Mouse (Mus musculus) liver, postnatal 0 days (tissue): Measurements from ENCODE around the gene Rasgef1c. TPM values are rescaled to one million over a fixed set of nuclear protein-coding genes. Genes with fewer than 3 reads are reported as not detected.

Source experiments
- ATAC-seq: fragments of 200-750 bp; cut with Nextera tagmentation; 2 replicates; pipeline ENCODE4 v1.8.0; 2017; ENCODE audit warnings: mild to moderate bottlenecking, moderate library complexity
- DNase-seq: peaks from one replicate; pipeline ENCODE4 v3.0.0-alpha.2; 2016
- H3K27ac ChIP-seq: fragments of 300-500 bp; sonication (generic); 2 replicates; pipeline ENCODE4 v1.5.1; 2014; ENCODE audit warnings: antibody characterized with exemption, moderate library complexity, mild to moderate bottlenecking, low read depth
- H3K27me3 ChIP-seq: fragments of 300-500 bp; sonication (generic); 2 replicates; pipeline ENCODE4 v1.6.1; 2014; ENCODE audit warnings: low read length, control low read depth, mixed read lengths; ENCODE audit not compliant: insufficient read depth
- H3K36me3 ChIP-seq: fragments of 300-500 bp; sonication (generic); replicated peaks from 2 replicates; pipeline ENCODE4 v1.6.1; 2014; ENCODE audit warnings: mild to moderate bottlenecking, control low read depth, low read length, moderate library complexity, mixed read lengths; ENCODE audit not compliant: insufficient read depth
- H3K4me1 ChIP-seq: fragments of 300-500 bp; sonication (generic); 2 replicates; pipeline ENCODE4 v1.6.1; 2014; ENCODE audit warnings: antibody characterized with exemption, mild to moderate bottlenecking, control low read depth; ENCODE audit not compliant: insufficient read depth
- H3K4me2 ChIP-seq: fragments of 300-500 bp; sonication (generic); 2 replicates; pipeline ENCODE4 v1.6.1; 2014; ENCODE audit warnings: low read depth, mild to moderate bottlenecking, low read length, moderate library complexity, mixed read lengths
- H3K4me3 ChIP-seq: fragments of 300-500 bp; sonication (generic); 2 replicates; pipeline ENCODE4 v1.5.1; 2014; ENCODE audit warnings: low read depth, low read length
- H3K9ac ChIP-seq: fragments of 300-500 bp; sonication (generic); replicated peaks from 2 replicates; pipeline ENCODE4 v1.6.1; 2014; ENCODE audit warnings: mild to moderate bottlenecking, moderate library complexity
- H3K9me3 ChIP-seq: fragments of 300-500 bp; sonication (generic); 2 replicates; pipeline ENCODE4 v1.6.1; 2016; ENCODE audit warnings: mild to moderate bottlenecking, control low read depth, low read length, mixed read lengths
- CTCF ChIP-seq: sonication (generic); IDR thresholded peaks from 2 replicates; pipeline ENCODE4 v1.5.1; 2016; ENCODE audit warnings: antibody characterized with exemption, low read depth
- EP300 ChIP-seq: IDR thresholded peaks from 2 replicates; pipeline ENCODE4 v1.6.1; 2016; ENCODE audit warnings: antibody characterized with exemption, low read depth, mild to moderate bottlenecking
- WGBS: fragments of 180-500 bp; shearing (Covaris S2); extraction: QIAGEN DNeasy Blood & Tissue Kit; methylation state at CpG from one replicate; pipeline ENCODE4 v1.1.7; 2014; ENCODE audit not compliant: insufficient replicate concordance; 5-methylcytosine and 5-hydroxymethylcytosine counted together
- polyA plus RNA-seq: library from polyadenylated mRNA; unstranded; fragments of >200 nt; fragmentation: Nextera tagmentation; extraction: Ambion mirVana; gene quantifications from 2 replicates; pipeline ENCODE4 v1.2.1, GENCODE M21; 2015

Rasgef1c gene
- polyA plus RNA-seq, 1 experiment from 2014 or later = not detected

DNA sequence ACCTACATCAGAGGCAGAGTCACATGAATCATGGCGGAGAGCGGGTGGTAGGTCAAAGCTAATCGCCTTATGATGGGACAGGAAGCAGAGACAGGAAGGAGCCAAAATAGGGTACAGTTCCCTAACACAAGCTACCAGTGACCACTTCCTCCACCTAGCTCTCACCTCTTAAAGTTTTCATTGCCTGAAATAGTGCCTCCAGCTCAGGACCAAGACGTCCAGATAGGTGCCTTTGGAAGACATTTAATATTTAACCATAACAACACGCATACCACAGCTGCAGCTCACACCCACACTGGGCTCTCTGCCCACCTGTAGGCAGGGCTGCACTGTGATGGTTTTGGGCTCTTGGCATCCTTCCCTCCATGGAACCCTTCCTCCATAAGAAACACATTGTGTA is 95.7 kb downstream of the Rasgef1c start:
- no peak for DNase-seq
- H3K9me3 ChIP-seq = no peaks in the 10 kb centered on the region
- H3K36me3 ChIP-seq = no peaks in the 10 kb centered on the region
- no peak overlapping the region for H3K4me3 ChIP-seq
- TF ChIP-seq CTCF (no peak), EP300 (no peak)
- no peaks in the 10 kb centered on the region for H3K27me3 ChIP-seq
- 34% methylated on average over 5 of the region's 5 CpGs for WGBS
- no peak overlapping the region for H3K9ac ChIP-seq
- H3K27ac ChIP-seq = no peak overlapping the region; the same call in 1 of the 2 replicates
- H3K4me2 ChIP-seq = no peak overlapping the region
- peaks cover 21% of the 10 kb centered on the region for H3K4me1 ChIP-seq
- ATAC-seq = no peak

DNA sequence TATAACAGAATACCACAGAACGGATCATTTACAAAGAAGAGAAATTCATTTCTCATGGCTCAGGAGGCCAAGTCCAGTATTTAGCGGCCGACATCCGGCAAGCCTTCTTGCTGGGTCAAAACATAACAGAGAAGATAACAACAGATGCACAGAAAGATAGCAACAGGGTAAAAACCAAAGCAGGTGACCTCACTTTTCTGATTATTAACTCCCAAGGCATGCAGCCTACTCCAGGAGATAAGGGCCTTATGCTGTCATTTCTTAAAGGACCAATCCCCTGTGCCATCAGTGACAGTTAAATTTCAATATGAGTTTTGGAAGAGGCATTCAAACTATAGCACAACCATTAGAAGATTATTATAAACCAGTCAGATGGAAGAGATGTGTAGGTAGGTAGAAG is 101.2 kb downstream of the Rasgef1c start:
- WGBS = 58% methylated on average over 4 of the region's 4 CpGs
- H3K36me3 ChIP-seq = no peaks in the 10 kb centered on the region
- no peak for DNase-seq

DNA sequence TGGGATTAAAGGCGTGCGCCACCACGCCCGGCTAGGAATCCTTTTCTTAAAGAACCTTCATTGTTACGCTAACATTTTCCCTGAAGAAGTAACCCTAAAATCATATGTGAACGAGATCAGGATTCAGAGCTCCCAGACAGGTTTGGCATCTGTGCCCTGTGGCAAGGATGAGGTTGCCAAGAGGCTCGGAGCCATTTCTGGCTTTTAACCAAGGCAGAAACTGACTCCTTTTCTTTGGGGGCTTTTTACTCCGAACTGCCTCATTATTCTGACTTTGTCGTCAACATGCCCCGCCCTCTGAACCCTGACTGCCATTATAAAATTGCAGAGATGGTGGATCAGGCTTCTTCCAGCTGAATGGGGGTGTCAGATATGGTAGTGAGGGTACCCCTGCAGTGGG is 106.1 kb downstream of the Rasgef1c start:
- no peak overlapping the region for H3K9ac ChIP-seq
- TF ChIP-seq CTCF (no peak), EP300 (no peak)
- H3K4me3 ChIP-seq = no peak overlapping the region
- no peak overlapping the region for H3K27ac ChIP-seq
- ATAC-seq (no peak), DNase-seq (no peak)
- H3K4me2 ChIP-seq = no peak overlapping the region
- no peaks in the 10 kb centered on the region for H3K4me1 ChIP-seq
- no peaks in the 10 kb centered on the region for H3K27me3 ChIP-seq
- H3K36me3 ChIP-seq = no peaks in the 10 kb centered on the region
- WGBS = 83% methylated on average over 10 of the region's 10 CpGs
- no peaks in the 10 kb centered on the region for H3K9me3 ChIP-seq

More for the DNA sequence above, 101.2 kb downstream of the Rasgef1c start:
- no peak for TF ChIP-seq CTCF
- no peak; the same call in 1 of the 2 replicates for TF ChIP-seq EP300
- peaks cover under 1% of the 10 kb centered on the region; the same call in 1 of the 2 replicates for H3K4me1 ChIP-seq
- no peaks in the 10 kb centered on the region for H3K27me3 ChIP-seq
- no peaks in the 10 kb centered on the region for H3K9me3 ChIP-seq
- no peak overlapping the region for H3K4me2 ChIP-seq
- no peak overlapping the region for H3K4me3 ChIP-seq
- H3K9ac ChIP-seq = no peak overlapping the region
- ATAC-seq = no peak
- H3K27ac ChIP-seq = no peak overlapping the region

DNA sequence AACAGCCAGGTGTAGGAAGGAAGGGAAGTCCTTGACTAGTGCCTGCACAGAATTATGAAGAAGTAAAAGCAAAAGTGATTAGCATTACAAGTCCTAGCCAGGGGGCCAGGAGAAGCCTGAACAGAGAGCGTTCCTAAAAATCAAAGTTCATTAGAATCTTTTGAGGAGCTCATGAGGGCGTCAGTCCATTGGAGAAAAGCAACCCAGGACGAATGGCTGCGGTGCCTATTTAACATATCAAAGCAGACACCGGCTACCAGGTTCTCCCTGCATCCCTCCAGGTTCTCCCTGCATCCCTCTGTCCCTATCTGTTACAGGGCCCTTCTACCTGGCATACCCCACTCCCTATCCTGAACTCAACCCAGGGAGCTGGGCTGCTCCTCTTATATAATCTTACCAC is 106.6 kb downstream of the Rasgef1c start:
- WGBS = 66% methylated on average over 5 of the region's 5 CpGs
- TF ChIP-seq CTCF (no peak), EP300 (no peak)
- H3K9ac ChIP-seq = no peak overlapping the region
- H3K4me1 ChIP-seq = no peaks in the 10 kb centered on the region
- H3K36me3 ChIP-seq = no peaks in the 10 kb centered on the region
- DNase-seq (no peak), ATAC-seq (no peak)
- H3K4me3 ChIP-seq = no peak overlapping the region
- no peaks in the 10 kb centered on the region for H3K9me3 ChIP-seq
- H3K27me3 ChIP-seq = no peaks in the 10 kb centered on the region
- H3K27ac ChIP-seq = no peak overlapping the region
- no peak overlapping the region for H3K4me2 ChIP-seq

DNA sequence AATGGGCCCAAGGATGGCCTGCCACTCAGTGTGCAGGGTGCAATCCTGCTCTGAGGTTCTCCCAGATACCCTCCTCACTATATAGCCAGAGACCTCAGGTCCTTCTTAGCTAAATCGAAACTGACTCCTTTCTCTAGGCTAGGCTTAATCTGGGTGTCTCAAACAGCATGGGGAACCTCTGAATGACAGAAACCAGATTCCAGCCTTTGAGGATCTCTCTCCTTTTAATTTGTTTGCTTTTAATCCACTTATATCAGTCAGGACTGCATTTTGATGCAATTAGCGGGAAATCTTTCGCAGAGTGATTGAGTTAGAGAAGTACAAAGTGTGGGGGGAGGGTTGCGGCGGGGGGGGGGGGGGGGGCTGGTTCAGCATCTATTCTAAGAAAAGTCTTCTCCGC is 111.4 kb downstream of the Rasgef1c start:
- H3K4me3 ChIP-seq = no peak overlapping the region
- no peaks in the 10 kb centered on the region for H3K27me3 ChIP-seq
- no peak overlapping the region for H3K4me2 ChIP-seq
- H3K4me1 ChIP-seq = no peaks in the 10 kb centered on the region; the same call in 1 of the 2 replicates
- no peak overlapping the region for H3K9ac ChIP-seq
- whole genome bisulfite sequencing = 83% methylated on average over 5 of the region's 6 CpGs
- no peak for TF ChIP-seq CTCF
- TF ChIP-seq EP300 = no peak
- H3K9me3 ChIP-seq = no peaks in the 10 kb centered on the region
- DNase-seq = no peak
- H3K27ac ChIP-seq = no peak overlapping the region
- no peak for ATAC-seq
- no peaks in the 10 kb centered on the region for H3K36me3 ChIP-seq

DNA sequence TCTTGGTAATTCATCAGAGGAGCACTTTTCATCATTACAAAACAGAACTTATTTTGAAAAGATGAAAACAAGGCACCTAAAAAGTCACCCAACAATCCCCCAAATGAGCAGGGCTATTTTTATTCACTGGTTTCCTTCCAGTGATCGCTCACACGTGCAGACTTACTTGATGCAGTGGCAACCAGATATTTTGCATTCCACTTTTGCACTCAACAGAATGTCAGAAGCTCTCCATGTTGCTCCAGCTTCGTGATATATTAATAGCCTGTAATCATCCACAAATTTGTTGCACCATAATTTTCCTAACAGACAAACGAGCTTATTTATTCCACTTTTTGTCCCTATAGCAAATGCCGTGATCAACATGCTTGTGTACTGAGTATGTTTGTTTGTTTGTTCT is 114.9 kb downstream of the Rasgef1c start:
- Histone ChIP-seq H3K9ac (no peak overlapping the region), H3K36me3 (no peaks in the 10 kb centered on the region), H3K4me3 (no peak overlapping the region), H3K27ac (no peak overlapping the region), H3K9me3 (no peaks in the 10 kb centered on the region), H3K4me1 (no peaks in the 10 kb centered on the region; the same call in 1 of the 2 replicates), H3K27me3 (no peaks in the 10 kb centered on the region), H3K4me2 (no peak overlapping the region)
- DNase-seq (no peak), ATAC-seq (no peak)
- TF ChIP-seq CTCF = no peak
- no peak for TF ChIP-seq EP300
- WGBS = 61% methylated on average over 5 of the region's 5 CpGs

DNA sequence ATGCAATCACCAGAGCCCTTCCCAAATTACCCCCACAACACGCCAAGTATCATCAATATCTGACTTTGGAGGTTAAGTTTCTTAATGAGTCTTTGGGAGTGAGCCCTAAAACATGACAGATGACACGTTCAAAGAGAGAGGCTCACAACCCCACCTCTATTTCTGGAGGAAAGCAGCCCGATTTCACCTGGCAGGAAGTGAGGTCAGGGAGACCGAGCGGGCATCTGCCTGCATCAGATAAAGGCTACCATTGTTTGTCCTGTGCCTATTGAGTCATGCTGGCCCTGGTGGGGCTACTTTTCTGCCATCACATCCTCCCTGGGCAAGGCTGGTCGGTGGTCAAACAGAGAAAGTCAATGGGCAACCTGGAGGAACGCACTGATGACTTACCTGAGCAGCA is 115.9 kb downstream of the Rasgef1c start:
- H3K36me3 ChIP-seq = no peaks in the 10 kb centered on the region
- WGBS = 54% methylated on average over 7 of the region's 7 CpGs
- H3K9ac ChIP-seq = no peak overlapping the region
- H3K4me1 ChIP-seq = no peaks in the 10 kb centered on the region; the same call in 1 of the 2 replicates
- H3K27ac ChIP-seq = no peak overlapping the region
- no peaks in the 10 kb centered on the region for H3K9me3 ChIP-seq
- ATAC-seq (no peak), DNase-seq (no peak)
- H3K4me2 ChIP-seq = no peak overlapping the region
- H3K27me3 ChIP-seq = no peaks in the 10 kb centered on the region
- no peak overlapping the region for H3K4me3 ChIP-seq
- TF ChIP-seq EP300 = no peak
- no peak for TF ChIP-seq CTCF
